Mouse (Mus musculus): ENCODE results near the gene Nckap1l.
A peak's percentile ranks its signal among the peaks of the same experiment; 100 is the strongest.
"Not testable (repeated sequence)": the region's sequence is repeated elsewhere in the genome, so short reads cannot be mapped to it uniquely, and the experiment has no call there.

The Nckap1l gene

DNA sequence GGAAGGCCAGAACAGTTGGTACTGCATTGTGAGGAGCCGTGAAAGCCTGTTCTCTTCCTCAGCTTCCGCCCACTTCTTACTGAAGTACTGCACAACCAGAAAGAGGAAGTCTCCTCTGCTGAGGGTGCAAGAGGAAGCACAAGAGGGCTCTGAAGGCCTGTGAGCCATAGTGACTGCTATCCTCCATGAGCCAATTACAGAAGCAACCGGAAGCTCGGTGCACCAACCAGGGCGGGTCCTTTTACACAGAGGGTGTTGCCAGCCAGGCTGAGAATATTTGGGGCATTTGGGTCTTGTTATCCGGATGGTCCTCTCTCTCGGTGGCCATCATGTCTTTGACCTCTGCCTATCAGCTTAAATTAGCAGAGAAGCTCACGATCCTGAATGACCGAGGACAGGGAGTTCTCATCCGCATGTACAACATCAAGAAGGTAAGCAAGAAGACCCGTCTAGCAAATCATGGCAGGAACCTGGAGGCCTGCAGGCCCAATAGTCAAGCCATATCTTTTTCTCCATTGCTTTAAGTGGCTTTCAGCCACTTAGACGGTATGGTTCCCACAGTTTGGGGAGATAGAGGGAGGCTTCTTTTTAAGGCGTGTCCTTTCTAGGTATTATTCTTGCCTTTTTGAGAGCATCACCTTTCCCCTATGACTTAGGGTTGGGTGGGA is at the start of gene Nckap1l:
TSS of gene Nckap1l (plus strand) at position 244 of the 668 bp plus-strand sequence.
- no peak for DNase-seq (ENCODE audit: low spot score)

DNA sequence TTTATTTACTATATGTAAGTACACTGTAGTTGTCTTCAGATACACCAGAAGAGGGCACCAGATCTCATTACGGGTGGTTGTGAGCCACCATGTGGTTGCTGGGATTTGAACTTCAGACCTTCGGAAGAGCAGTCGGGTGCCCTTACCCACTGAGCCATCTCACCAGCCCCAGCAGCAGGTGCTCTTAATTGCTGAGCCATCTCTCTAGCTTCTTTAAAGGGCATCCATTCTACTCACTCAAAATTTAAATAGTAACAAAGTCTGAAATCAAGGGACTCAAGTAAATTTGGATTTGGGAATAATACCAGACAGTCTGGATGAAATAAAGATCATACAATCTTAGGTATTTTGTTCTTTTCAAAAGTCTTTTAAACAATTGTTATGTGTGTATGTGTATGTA is 48.0 kb upstream of the Nckap1l start:
- not testable (repeated sequence) for DNase-seq (ENCODE audit: low spot score)

GRCm38 (mm10) chr15:103427017-103427416 is 26.6 kb upstream of the Nckap1l start:
- DNase-seq (ENCODE audit: low spot score) = no peak

DNA sequence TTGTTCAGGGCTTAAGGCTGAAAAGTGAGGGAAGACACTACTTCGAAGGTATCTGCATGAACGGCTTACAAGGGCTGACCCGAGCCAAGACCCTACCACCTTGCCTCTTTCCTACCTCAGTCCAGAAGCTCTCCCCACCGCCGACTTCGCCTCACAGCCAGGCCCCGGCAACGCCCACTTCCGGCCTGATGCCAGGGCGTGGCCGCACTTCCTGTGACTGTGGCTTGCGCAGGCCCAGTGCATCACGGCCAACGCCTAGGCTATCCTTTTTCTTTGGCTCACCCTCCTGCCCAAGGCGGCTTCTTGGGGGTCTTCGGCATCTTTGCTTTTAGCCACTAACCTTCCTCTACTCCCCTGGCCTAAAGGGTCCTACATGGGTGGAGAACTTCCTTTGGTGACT is 23.4 kb upstream of the Nckap1l start, which contains the start of gene Gtsf1:
TSS of gene Gtsf1 (minus strand) at position 230 of the 400 bp plus-strand sequence.
- peak; percentile 44 for DNase-seq (ENCODE audit: low spot score)

GRCm38 (mm10) chr15:103445966-103446365 is 7.6 kb upstream of the Nckap1l start:
- DNase-seq (ENCODE audit: low spot score) = not testable (repeated sequence)

DNA sequence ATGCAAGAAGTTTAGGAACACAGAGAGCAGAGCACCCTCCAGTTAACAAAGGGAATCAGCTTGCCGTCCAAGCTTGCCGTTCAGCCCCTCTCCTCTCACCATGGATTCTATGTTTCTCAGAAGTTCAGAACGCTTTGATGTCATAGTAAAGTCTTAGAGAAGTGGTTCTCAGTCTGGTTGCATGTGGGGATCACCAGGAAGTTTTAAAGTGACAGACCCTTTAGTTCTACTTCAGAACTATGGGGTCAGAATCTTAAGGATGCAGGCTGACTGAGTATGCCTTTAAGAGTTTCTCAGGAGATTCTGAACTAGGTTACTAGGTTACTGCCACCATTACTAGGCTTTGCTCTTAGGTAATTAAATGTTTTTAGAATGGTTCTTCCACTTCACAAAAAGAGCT is 5.2 kb upstream of the Nckap1l start, which contains the start of gene Gtsf2:
TSS of gene Gtsf2 (minus strand) at position 101 of the 400 bp plus-strand sequence.
- DNase-seq (ENCODE audit: low spot score) = no peak

DNA sequence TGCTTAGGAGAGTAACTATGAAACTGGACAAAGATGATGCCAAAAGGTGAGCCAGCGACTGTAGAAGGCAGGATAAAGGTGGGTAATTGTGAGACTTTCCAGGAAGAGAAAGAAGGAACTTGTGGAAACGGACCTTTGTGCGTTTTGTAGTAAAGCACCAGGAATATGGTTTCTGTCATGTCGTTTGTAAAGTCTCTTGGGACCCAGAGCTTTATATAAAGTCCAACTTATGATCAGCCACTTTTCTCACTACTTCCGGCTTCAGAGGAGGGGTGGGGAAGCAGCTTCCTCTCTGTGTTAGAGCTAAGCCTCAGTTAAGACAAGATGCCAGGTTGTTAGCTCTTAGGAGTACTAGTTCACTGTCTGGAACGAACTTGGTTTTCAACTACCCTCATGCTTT is 855 bp downstream of the Nckap1l start:
- no peak for DNase-seq (ENCODE audit: low spot score)

- DNase-seq (ENCODE audit: low spot score) = no peak
Measured at GRCm38 (mm10) chr15:103462539-103463261, 9.1 kb downstream of the Nckap1l start.

GRCm38 (mm10) chr15:103471488-103472194 is 18.0 kb downstream of the Nckap1l start:
- DNase-seq (ENCODE audit: low spot score) = no peak

GRCm38 (mm10) chr15:103472265-103472664 is 18.7 kb downstream of the Nckap1l start:
- no peak for DNase-seq (ENCODE audit: low spot score)

GRCm38 (mm10) chr15:103473182-103473581 is 19.6 kb downstream of the Nckap1l start:
- DNase-seq (ENCODE audit: low spot score) = no peak

DNA sequence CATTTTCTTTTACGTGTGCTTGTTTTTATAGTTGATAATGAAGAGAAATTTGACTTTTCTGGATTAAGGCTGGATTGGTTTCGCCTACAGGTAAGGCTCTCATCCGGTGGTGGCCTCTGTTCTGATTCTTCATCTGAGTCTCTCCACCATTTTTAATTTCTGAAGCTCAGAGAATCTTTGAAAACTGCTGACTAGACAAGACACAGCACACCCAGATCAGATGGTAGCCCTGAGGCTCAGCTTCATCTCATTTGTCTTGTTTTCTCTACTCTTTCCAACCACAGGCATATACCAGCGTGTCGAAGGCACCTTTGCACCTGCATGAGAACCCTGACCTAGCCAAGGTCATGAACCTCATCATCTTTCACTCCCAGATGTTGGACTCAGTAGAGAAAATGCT is 20.2 kb downstream of the Nckap1l start:
- DNase-seq (ENCODE audit: low spot score) = no peak

DNA sequence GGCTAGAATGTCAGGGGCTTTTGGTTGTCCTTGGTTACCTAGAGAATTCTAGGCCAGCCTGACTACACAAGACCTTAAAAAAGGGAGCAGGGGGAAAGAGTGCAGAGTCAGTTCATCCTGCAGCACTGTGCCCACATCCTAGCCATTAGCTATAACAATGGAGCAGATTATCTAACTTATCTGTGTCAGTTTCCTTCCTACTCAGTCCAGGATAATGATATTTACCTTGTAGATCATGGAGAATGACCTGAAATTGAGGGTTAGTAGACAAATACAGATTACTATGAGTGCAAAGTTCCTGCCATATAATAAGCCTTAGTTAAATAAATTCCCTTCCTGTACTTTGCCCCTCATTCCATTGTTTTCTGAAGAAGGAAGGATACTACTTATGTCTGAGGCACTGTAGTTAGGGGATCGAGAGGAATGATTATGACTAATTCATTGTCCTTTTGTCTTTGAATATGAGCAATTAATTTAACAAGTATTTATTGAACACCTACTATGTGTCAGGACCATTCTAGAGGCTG is 25.5 kb downstream of the Nckap1l start:
- DNase-seq (ENCODE audit: low spot score) = no peak

DNA sequence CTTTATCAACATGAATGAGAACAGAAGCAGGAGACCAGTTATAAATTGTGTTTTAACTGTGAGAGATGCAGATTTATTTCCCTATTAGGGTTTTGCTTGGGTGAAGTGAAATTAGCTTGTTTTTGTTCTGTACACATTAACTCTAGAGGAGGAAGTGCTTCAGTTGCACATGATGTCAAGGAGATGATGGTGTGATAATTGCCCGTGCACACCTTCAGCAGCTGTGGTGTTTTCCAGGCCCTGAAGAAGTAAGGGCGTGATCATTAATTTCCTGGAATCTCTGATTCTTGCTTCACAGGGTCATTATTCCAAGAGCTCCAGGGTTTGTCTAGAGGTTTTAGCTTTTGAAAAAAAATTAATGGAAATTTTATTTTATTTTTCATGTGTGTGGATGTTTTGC is 26.5 kb downstream of the Nckap1l start:
- DNase-seq (ENCODE audit: low spot score) = no peak

GRCm38 (mm10) chr15:103482488-103482887 is 28.9 kb downstream of the Nckap1l start:
- no peak for DNase-seq (ENCODE audit: low spot score)

DNA sequence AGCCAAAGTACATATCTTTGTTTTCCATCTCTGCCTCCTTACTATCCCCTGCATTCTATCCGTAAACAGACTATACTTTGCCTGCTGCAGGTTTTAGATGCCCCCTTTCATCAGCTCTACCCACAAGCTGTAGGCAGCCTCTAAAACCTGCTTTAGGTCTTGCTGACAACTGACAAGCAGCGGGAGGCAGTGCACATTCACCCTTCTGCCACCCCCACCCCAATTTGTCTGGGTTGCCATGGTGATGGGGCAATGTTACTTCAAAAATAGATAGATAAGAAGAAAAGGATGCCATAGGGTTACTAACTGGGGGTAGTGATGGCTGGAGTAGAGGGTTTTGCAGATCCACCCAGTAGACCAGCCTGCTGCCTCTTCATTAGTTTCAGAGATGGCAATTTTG is 30.9 kb downstream of the Nckap1l start:
- no peak for DNase-seq (ENCODE audit: low spot score)

- DNase-seq (ENCODE audit: low spot score) = no peak
Measured at GRCm38 (mm10) chr15:103485106-103485505, 31.5 kb downstream of the Nckap1l start.

GRCm38 (mm10) chr15:103486658-103487057 is 33.1 kb downstream of the Nckap1l start:
- DNase-seq (ENCODE audit: low spot score) = no peak

DNA sequence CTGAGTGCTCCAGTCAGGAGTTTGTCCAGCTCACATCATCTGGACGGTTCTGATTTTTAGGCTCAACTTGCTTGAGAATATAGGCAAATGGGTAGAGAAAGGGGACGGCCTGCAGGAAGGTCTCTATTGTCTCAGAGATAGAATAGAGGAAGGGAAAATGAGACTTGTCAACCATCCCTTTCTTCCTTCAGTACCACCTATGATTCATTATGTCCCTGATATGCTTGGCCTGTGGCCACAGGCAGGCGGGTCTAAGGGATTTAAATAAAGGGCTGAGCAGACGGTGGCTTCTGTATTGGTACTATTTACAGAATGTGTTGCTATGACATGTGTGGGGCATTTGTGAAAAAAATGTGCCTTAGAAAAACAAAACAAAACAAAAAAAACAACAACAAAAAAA is 34.7 kb downstream of the Nckap1l start:
- DNase-seq (ENCODE audit: low spot score) = no peak

DNA sequence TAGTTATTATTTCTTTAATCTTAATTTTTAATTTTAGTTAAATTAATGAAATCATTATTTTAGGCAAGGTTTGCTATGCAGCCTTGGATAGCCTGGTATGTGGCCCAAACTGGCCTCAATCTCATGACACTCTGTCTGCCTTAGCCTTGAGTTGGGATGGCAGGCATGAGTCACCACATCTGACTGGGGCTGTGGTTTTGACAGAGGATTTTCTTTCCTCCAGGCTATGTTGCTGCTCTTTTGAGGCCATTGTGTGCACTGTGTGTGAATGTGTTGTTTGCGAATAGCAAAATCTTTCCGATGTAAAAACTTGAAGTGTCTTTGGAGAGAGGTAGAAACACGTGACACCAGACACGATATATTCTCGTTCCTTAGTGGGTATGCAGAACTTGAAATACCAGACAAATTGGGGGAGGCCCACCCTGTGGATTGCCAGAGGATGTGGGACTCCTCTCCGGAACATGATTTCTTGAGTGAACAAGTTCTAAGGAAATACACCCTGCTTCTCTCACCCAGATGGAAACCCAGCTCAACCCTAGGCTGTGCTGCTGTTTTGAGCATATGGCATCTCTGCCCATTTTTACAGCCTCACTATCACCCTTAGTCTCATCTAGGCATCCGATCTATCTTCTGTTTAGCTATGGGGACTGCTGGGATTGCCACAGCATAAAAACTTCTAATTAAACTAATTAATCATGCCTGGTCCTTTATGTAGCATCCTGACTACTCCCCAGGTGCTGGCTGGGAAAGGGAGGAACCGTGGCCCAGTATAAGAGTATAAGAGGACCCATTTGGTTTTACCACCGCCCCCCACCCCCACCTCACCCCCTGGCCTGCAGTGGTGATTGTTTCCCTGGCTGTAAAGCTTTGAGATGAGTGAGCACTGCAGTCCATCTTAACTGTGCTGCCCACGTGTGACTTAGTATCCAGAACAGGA is 42.9 kb downstream of the Nckap1l start:
- no peak for DNase-seq (ENCODE audit: low spot score)

DNA sequence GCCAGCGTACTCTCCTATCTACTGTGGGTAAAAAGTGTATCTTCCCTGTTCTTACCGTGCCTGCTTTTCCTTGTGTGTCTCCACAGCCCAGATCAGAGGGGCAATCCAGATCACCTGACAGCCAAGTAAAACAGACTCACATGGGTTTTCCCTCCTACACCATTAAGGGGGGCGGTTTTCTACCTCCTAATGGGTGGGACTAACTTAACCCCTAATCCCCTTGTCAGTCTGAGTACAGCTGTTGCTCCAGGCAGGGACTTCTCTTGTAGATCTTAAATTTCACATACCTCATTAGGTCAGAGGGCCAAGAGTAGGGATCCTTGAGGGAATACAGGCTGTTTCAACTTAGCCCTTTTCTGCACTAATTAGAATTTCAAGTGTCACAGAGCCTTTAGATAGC is 44.6 kb downstream of the Nckap1l start:
- no peak for DNase-seq (ENCODE audit: low spot score)
